Mouse (Mus musculus) spleen, postnatal 10 days (tissue): ENCODE data around the gene Magohb.

ENCODE experiments used
- DNase-seq, 2 experiments: peaks; one replicate each; pipeline ENCODE4 v3.0.0; 2021 to 2022; ENCODE audit warnings: low spot score in 2 of 2

The Magohb gene

DNA sequence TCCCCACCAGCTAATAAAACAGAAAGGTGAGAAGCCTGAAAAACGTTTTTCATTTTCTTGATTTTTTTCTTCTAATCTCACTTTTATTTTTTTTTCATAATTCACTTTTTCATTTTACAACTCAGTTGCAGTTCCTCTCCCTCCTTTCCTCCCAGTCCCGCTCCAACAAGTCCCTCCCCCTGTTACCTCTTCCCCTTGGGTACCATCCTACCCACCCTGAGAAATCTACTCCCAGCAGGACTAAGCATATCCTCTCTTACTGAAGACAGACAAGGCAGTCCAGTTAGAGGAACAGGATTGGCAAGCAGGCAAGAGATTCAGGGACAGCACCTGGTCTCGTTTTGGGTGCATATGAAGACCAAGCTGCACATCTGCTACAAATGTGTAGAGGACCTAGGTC, 30.3 kb downstream of the Magohb start:
- DNase-seq: no peak

DNA sequence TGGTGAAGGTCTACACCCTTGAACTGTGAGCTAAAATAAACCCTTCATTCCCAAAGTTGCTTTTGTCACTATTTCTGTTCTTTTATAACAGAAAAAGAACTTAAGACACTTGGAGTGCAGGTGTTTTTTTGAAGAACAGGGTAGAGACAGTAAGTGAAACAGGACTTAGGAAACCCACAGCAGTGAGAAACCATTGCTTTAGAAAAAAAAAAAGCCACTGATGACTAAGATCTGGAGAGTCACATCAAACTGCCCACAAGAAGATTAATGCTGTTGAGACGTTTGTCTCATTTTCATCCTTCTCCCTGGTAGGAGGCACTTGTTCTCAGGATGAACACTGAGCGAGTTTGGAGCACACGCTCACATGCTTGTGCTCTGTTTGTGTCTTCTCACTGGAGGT, 31.0 kb downstream of the Magohb start:
- DNase-seq: no peak

DNA sequence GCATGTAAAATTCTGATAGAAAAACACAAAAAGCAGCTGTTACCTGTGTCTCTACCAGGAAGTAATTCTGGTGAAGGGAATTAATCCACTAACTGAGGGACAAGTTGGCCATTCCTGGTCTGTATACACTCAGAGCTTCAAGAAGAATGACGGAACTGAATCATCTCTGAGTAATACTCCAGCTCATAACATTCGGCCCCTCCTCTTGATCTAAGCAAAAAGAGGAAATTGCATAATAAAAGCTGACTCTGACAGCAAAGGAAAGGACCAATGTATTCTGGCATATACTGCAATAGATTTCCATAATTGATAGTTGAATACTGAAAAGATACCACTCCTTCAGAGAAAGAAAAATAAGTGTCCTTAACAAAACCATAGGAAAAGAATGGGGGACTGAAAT, 45.8 kb downstream of the Magohb start, which contains the start of gene Klra2:
Gene Klra2 (minus strand): TSS at position 157 of the 400 bp plus-strand sequence.
- no peak for DNase-seq

DNA sequence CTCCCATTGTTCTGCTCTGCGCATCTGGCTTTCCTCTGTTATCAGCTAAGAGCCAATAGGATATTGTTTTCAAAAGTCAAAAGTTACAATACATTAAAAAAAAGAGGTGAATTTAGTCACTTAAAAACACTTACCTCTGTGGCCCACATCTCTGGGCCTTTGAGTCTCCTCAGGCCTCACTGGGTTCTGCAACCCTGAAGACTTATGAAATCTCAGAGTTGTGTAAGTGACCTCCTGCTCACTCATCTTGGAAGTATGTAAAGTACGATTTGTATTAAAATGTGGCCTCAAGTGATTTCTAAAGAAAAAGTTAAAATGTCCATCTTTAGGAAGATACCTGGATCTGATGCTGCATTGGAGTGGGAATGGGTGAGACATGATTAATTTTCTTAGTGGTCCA, 48.0 kb downstream of the Magohb start:
- no peak for DNase-seq
